Mouse (Mus musculus) olfactory bulb, adult 2 months (tissue): Measurements from ENCODE around the gene Bicdl1. TPM values are rescaled to one million over a fixed set of nuclear protein-coding genes. Genes with fewer than 3 reads are reported as not detected.

Source experiments
- H3K27ac ChIP-seq: fragments of 200-500 bp; 2 replicates; pipeline ENCODE4 v1.5.1; 2012; ENCODE audit warnings: low read depth, low read length; ENCODE audit not compliant: insufficient read depth
- H3K4me1 ChIP-seq: fragments of 200-500 bp; 2 replicates; pipeline ENCODE4 v1.6.1; 2012; ENCODE audit warnings: low read length; ENCODE audit not compliant: control insufficient read depth, insufficient read depth
- H3K4me3 ChIP-seq: fragments of 200-500 bp; 2 replicates; pipeline ENCODE4 v1.5.1; 2012; ENCODE audit warnings: mild to moderate bottlenecking, low read depth, low read length, moderate library complexity; ENCODE audit not compliant: insufficient read depth
- CTCF ChIP-seq: fragments of 200-500 bp; IDR thresholded peaks from 2 replicates; pipeline ENCODE4 v1.5.1; 2012; ENCODE audit warnings: low read depth, mild to moderate bottlenecking, low read length, moderate library complexity; ENCODE audit not compliant: insufficient read depth
- POLR2A ChIP-seq: fragments of 200-500 bp; IDR thresholded peaks from 2 replicates; pipeline ENCODE4 v1.6.1; 2012; ENCODE audit warnings: mild to moderate bottlenecking, low read depth, low read length, moderate library complexity; ENCODE audit not compliant: insufficient read depth
- WGBS: fragments of 180-500 bp; shearing (Covaris S2); methylation state at CpG from one replicate; pipeline ENCODE4 v1.1.7; 2018; 5-methylcytosine and 5-hydroxymethylcytosine counted together
- polyA plus RNA-seq: library from polyadenylated mRNA; stranded (reverse); fragments of >200 nt; gene quantifications from 2 replicates; pipeline ENCODE4 v1.2.4, GENCODE M21; 2012; ENCODE audit warnings: low replicate concordance; ENCODE audit not compliant: missing spikeins, insufficient read depth, insufficient read length

Gene Bicdl1
- polyA plus RNA-seq: not detected in 2 replicates

- 4% methylated on average over 77 of the region's 83 CpGs for WGBS
Observed at GRCm38 (mm10) chr5:115731001-115731731, at the start of gene Bicdl1. TSS of gene Bicdl1 (minus strand) at chr5:115731621.

GRCm38 (mm10) chr5:115776911-115777310 lies 45.5 kb upstream of the Bicdl1 start:
- Histone ChIP-seq H3K27ac (no peak overlapping the region), H3K4me3 (no peak overlapping the region), H3K4me1 (no peaks in the 10 kb centered on the region)
- 61% methylated on average over 4 of the region's 4 CpGs for WGBS
- TF ChIP-seq CTCF (no peak), POLR2A (no peak)

More at GRCm38 (mm10) chr5:115731001-115731731, at the start of gene Bicdl1:
- Histone ChIP-seq H3K4me3 (peak within 1 kb of the TSS; percentile 98), H3K4me1 (peaks cover 5% of the 10 kb centered on the region; the same call in 1 of the 2 replicates), H3K27ac (peak within 1 kb of the TSS; percentile 68)
- TF ChIP-seq POLR2A (no peak), CTCF (no peak)

GRCm38 (mm10) chr5:115775350-115775749 lies 43.9 kb upstream of the Bicdl1 start:
- H3K27ac ChIP-seq: no peak overlapping the region
- 70% methylated on average over 4 of the region's 4 CpGs for WGBS

GRCm38 (mm10) chr5:115770048-115770447 lies 38.6 kb upstream of the Bicdl1 start:
- TF ChIP-seq POLR2A: no peak
- TF ChIP-seq CTCF: no peak
- Histone ChIP-seq H3K4me3 (no peak overlapping the region), H3K27ac (no peak overlapping the region), H3K4me1 (no peaks in the 10 kb centered on the region)
- 96% methylated on average over 4 of the region's 4 CpGs for WGBS

More at GRCm38 (mm10) chr5:115775350-115775749, 43.9 kb upstream of the Bicdl1 start:
- no peak for TF ChIP-seq POLR2A
- TF ChIP-seq CTCF: no peak
- Histone ChIP-seq H3K4me3 (no peak overlapping the region), H3K4me1 (no peaks in the 10 kb centered on the region)

- Histone ChIP-seq H3K27ac (no peak overlapping the region), H3K4me1 (no peaks in the 10 kb centered on the region), H3K4me3 (no peak overlapping the region)
- WGBS: 70% methylated on average over 4 of the region's 4 CpGs
- no peak for TF ChIP-seq POLR2A
- no peak for TF ChIP-seq CTCF
Observed at GRCm38 (mm10) chr5:115769116-115769515, 37.7 kb upstream of the Bicdl1 start.

- Histone ChIP-seq H3K27ac (no peak overlapping the region), H3K4me1 (no peaks in the 10 kb centered on the region)
Observed at GRCm38 (mm10) chr5:115766821-115767220, 35.4 kb upstream of the Bicdl1 start.

GRCm38 (mm10) chr5:115763981-115764380 lies 32.6 kb upstream of the Bicdl1 start:
- no peak for TF ChIP-seq POLR2A
- TF ChIP-seq CTCF: no peak
- no peaks in the 10 kb centered on the region for H3K4me1 ChIP-seq
- 87% methylated on average over 2 of the region's 2 CpGs for WGBS

More at GRCm38 (mm10) chr5:115766821-115767220, 35.4 kb upstream of the Bicdl1 start:
- no peak overlapping the region for H3K4me3 ChIP-seq
- no peak for TF ChIP-seq POLR2A
- no peak for TF ChIP-seq CTCF
- WGBS: 84% methylated on average over 8 of the region's 8 CpGs

GRCm38 (mm10) chr5:115760903-115761302 lies 29.5 kb upstream of the Bicdl1 start:
- Histone ChIP-seq H3K4me1 (no peaks in the 10 kb centered on the region), H3K27ac (no peak overlapping the region), H3K4me3 (no peak overlapping the region)
- TF ChIP-seq POLR2A (no peak), CTCF (no peak)
- WGBS: 83% methylated on average over 11 of the region's 11 CpGs

More at GRCm38 (mm10) chr5:115763981-115764380, 32.6 kb upstream of the Bicdl1 start:
- H3K27ac ChIP-seq: no peak overlapping the region
- H3K4me3 ChIP-seq: no peak overlapping the region

- H3K4me1 ChIP-seq: no peaks in the 10 kb centered on the region
- H3K4me3 ChIP-seq: no peak overlapping the region
- no peak overlapping the region for H3K27ac ChIP-seq
- WGBS: 40% methylated on average over 10 of the region's 10 CpGs
- TF ChIP-seq CTCF: no peak
- TF ChIP-seq POLR2A: no peak
Observed at GRCm38 (mm10) chr5:115758431-115759180, 27.2 kb upstream of the Bicdl1 start.
